Mouse (Mus musculus): ENCODE measurements around the gene Btbd2. TPM values are rescaled to one million over a fixed set of nuclear protein-coding genes. Genes with fewer than 3 reads are reported as not detected.

Gene Btbd2
- polyA plus RNA-seq, 1 experiment from 2014 or later = 93.2 TPM

DNA sequence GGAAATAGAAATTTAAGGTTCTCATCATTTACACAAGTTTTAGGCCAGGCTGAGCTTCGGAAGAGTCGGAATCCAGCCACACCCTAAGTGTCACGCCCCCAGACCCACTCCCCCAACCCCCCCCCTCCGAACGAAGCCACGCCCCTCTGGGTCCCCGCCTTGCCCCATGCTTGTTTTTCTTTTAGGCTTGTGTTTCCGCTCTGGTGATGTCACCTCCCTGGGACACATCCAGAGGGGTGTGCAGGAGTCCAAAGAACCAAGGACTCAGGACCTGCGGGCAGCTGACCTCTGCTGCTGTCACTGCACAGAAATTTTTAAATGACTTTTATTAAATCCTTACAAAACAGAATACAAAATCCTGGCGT is 8.1 kb upstream of the Btbd2 start:
- no peak overlapping the region; the same call in 1 of the 2 replicates for H3K4me2 ChIP-seq
- H3K4me3 ChIP-seq = no peak overlapping the region
- H3K9ac ChIP-seq = no peak overlapping the region
- peaks cover 39% of the 10 kb centered on the region for H3K36me3 ChIP-seq
- peak overlapping the region; percentile 9; the same call in 1 of the 2 replicates for H3K27ac ChIP-seq (replicated peaks)
- H3K9me3 ChIP-seq = no peaks in the 10 kb centered on the region
- 17% methylated on average over 10 of the region's 10 CpGs for WGBS
- peaks cover 14% of the 10 kb centered on the region for H3K4me1 ChIP-seq (replicated peaks)
- no peak for ATAC-seq (ENCODE audit: low FRiP score, low read depth)
- no peaks in the 10 kb centered on the region for H3K27me3 ChIP-seq

- no peak for ATAC-seq (ENCODE audit: low FRiP score, low read depth)
- no peaks in the 10 kb centered on the region for H3K9me3 ChIP-seq
- H3K9ac ChIP-seq = no peak overlapping the region
- 41% methylated on average over 16 of the region's 16 CpGs for WGBS
- H3K4me3 ChIP-seq = no peak overlapping the region
- H3K4me1 ChIP-seq (replicated peaks) = peaks cover 14% of the 10 kb centered on the region
- no peaks in the 10 kb centered on the region for H3K27me3 ChIP-seq
- H3K36me3 ChIP-seq = peaks cover 34% of the 10 kb centered on the region
- H3K4me2 ChIP-seq = no peak overlapping the region; the same call in 1 of the 2 replicates
- H3K27ac ChIP-seq (replicated peaks) = peak overlapping the region; percentile 9; the same call in 1 of the 2 replicates
Observed at GRCm38 (mm10) chr10:80664197-80665015, 7.5 kb upstream of the Btbd2 start.

- WGBS = 71% methylated on average over 5 of the region's 5 CpGs
- Histone ChIP-seq H3K4me3 (no peak overlapping the region), H3K9me3 (no peaks in the 10 kb centered on the region), H3K27me3 (no peaks in the 10 kb centered on the region), H3K36me3 (peaks cover 26% of the 10 kb centered on the region), H3K27ac (replicated peaks) (no peak overlapping the region), H3K4me2 (no peak overlapping the region), H3K4me1 (replicated peaks) (peaks cover 16% of the 10 kb centered on the region), H3K9ac (no peak overlapping the region)
- no peak for ATAC-seq (ENCODE audit: low FRiP score, low read depth)
Observed at GRCm38 (mm10) chr10:80663485-80664196, 6.8 kb upstream of the Btbd2 start.

- H3K9me3 ChIP-seq = no peaks in the 10 kb centered on the region
- H3K27ac ChIP-seq (replicated peaks) = no peak overlapping the region
- WGBS = 32% methylated on average over 5 of the region's 5 CpGs
Observed at GRCm38 (mm10) chr10:80661149-80661548, 4.3 kb upstream of the Btbd2 start.

GRCm38 (mm10) chr10:80659213-80659612 is 2.3 kb upstream of the Btbd2 start:
- WGBS = 16% methylated on average over 10 of the region's 10 CpGs
- ATAC-seq (ENCODE audit: low FRiP score, low read depth) = no peak
- H3K36me3 ChIP-seq = no peaks in the 10 kb centered on the region
- 0 out of 2 replicates have a peak overlapping the region, but pooled peaks have one; percentile 7 for H3K4me3 ChIP-seq
- H3K9ac ChIP-seq = no peak overlapping the region
- H3K4me1 ChIP-seq (replicated peaks) = peaks cover 24% of the 10 kb centered on the region
- no peak overlapping the region; the same call in 1 of the 2 replicates for H3K27ac ChIP-seq (replicated peaks)
- H3K4me2 ChIP-seq = peak overlapping the region; percentile 37
- no peaks in the 10 kb centered on the region for H3K9me3 ChIP-seq
- H3K27me3 ChIP-seq = no peaks in the 10 kb centered on the region

More at GRCm38 (mm10) chr10:80661149-80661548, 4.3 kb upstream of the Btbd2 start:
- Histone ChIP-seq H3K4me3 (no peak overlapping the region), H3K36me3 (peaks cover 3% of the 10 kb centered on the region; the same call in 1 of the 2 replicates), H3K9ac (no peak overlapping the region), H3K4me2 (no peak overlapping the region), H3K27me3 (no peaks in the 10 kb centered on the region), H3K4me1 (replicated peaks) (peaks cover 21% of the 10 kb centered on the region)
- no peak for ATAC-seq (ENCODE audit: low FRiP score, low read depth)

- no peak overlapping the region for H3K4me3 ChIP-seq
- no peak overlapping the region; the same call in 1 of the 2 replicates for H3K27ac ChIP-seq (replicated peaks)
- no peak overlapping the region for H3K9ac ChIP-seq
- no peak for ATAC-seq (ENCODE audit: low FRiP score, low read depth)
- H3K27me3 ChIP-seq = no peaks in the 10 kb centered on the region
- no peaks in the 10 kb centered on the region for H3K9me3 ChIP-seq
- H3K4me2 ChIP-seq = no peak overlapping the region
- H3K36me3 ChIP-seq = no peaks in the 10 kb centered on the region
- peaks cover 26% of the 10 kb centered on the region for H3K4me1 ChIP-seq (replicated peaks)
- WGBS = 59% methylated on average over 4 of the region's 4 CpGs
Observed at GRCm38 (mm10) chr10:80658841-80659202, 2.0 kb upstream of the Btbd2 start.

GRCm38 (mm10) chr10:80658194-80658840 is 1.4 kb upstream of the Btbd2 start:
- peaks cover 31% of the 10 kb centered on the region for H3K4me1 ChIP-seq (replicated peaks)
- H3K36me3 ChIP-seq = no peaks in the 10 kb centered on the region

DNA sequence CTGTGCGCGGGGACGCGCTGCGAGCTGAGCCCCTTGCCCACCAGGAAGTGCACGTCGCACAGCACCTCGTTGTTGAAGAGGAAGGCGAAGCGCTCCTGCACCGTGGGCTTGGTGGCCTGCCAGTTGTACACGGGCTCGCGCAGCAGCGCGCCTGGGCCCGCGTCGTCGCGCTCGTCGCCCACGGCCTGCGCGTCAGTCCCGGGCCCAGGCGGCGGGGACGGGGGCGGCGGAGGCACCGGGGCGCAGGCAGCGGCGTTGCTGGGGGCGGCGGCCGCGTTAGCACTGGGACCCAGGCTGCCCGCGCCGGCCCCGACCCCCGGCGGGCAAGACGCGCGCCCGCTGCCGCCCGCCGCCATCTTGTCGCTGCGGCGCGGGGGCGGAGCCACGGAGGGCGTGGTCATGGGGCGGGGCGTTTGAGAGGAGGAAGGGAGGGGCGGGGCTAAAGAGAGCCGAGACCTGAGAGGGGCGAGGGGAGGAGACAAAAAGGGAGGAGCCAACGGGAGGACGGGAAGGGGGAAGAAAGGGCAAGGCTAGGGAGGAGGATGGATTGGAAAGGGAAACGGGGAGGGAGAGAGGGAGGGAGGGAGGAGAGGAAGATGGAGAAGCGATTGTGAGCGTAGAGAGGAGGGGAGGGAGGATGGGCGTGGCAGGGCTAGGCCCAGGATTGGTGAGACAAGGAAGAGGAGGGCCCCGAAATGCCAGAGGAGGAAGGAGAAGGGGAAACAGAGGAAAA is 575 bp downstream of the Btbd2 start:
- WGBS = 2% methylated on average over 60 of the region's 72 CpGs
- peak overlapping the region; percentile 86 for H3K4me2 ChIP-seq
- peak overlapping the region; percentile 80 for H3K4me3 ChIP-seq
- no peaks in the 10 kb centered on the region for H3K27me3 ChIP-seq
- peak overlapping the region; percentile 93 for H3K9ac ChIP-seq
- ATAC-seq (ENCODE audit: low FRiP score, low read depth) = peak; percentile 91
- H3K4me1 ChIP-seq (replicated peaks) = peaks cover 38% of the 10 kb centered on the region
- H3K36me3 ChIP-seq = 0 out of 2 replicates have a peak, but pooled peaks cover 3% of the 10 kb centered on the region
- no peaks in the 10 kb centered on the region for H3K9me3 ChIP-seq
- peak overlapping the region; percentile 94 for H3K27ac ChIP-seq (replicated peaks)

More at GRCm38 (mm10) chr10:80658194-80658840, 1.4 kb upstream of the Btbd2 start:
- 90% methylated on average over 14 of the region's 14 CpGs for WGBS
- Histone ChIP-seq H3K9me3 (no peaks in the 10 kb centered on the region), H3K27me3 (no peaks in the 10 kb centered on the region), H3K4me3 (no peak overlapping the region), H3K4me2 (no peak overlapping the region), H3K27ac (replicated peaks) (no peak overlapping the region; the same call in 1 of the 2 replicates), H3K9ac (no peak overlapping the region)
- no peak for ATAC-seq (ENCODE audit: low FRiP score, low read depth)

GRCm38 (mm10) chr10:80655406-80656129 is 1.3 kb downstream of the Btbd2 start:
- H3K4me1 ChIP-seq (replicated peaks) = peaks cover 38% of the 10 kb centered on the region
- H3K36me3 ChIP-seq = 0 out of 2 replicates have a peak, but pooled peaks cover 3% of the 10 kb centered on the region
- peak overlapping the region; percentile 94 for H3K27ac ChIP-seq (replicated peaks)
- no peaks in the 10 kb centered on the region for H3K27me3 ChIP-seq
- peak overlapping the region; percentile 93 for H3K9ac ChIP-seq
- 5% methylated on average over 11 of the region's 12 CpGs for WGBS
- peak overlapping the region; percentile 80 for H3K4me3 ChIP-seq
- H3K9me3 ChIP-seq = no peaks in the 10 kb centered on the region
- peak; percentile 68 for ATAC-seq (ENCODE audit: low FRiP score, low read depth)
- peak overlapping the region; percentile 86 for H3K4me2 ChIP-seq

GRCm38 (mm10) chr10:80654866-80655265 is 2.0 kb downstream of the Btbd2 start:
- H3K27me3 ChIP-seq = no peaks in the 10 kb centered on the region
- 0 out of 2 replicates have a peak, but pooled peaks cover 3% of the 10 kb centered on the region for H3K36me3 ChIP-seq
- no peak overlapping the region for H3K27ac ChIP-seq (replicated peaks)
- H3K4me3 ChIP-seq = peak overlapping the region; percentile 80
- H3K9me3 ChIP-seq = no peaks in the 10 kb centered on the region
- H3K4me1 ChIP-seq (replicated peaks) = peaks cover 38% of the 10 kb centered on the region
- no peak for ATAC-seq (ENCODE audit: low FRiP score, low read depth)
- 77% methylated on average over 6 of the region's 6 CpGs for WGBS
- H3K4me2 ChIP-seq = peak overlapping the region; percentile 86
- 0 out of 2 replicates have a peak overlapping the region, but pooled peaks have one; percentile 93 for H3K9ac ChIP-seq

All from hindbrain, embryonic 15.5 days (tissue).